Mouse (Mus musculus) CH12.LX (cell line): ENCODE data around the gene Zmym6.

ENCODE experiments used
- ELF1 ChIP-seq: IDR thresholded peaks from 2 replicates; pipeline ENCODE4 v1.6.1; 2014; ENCODE audit warnings: low read depth, mild to moderate bottlenecking, inconsistent platforms, low read length, improper control_type of control experiment
- MAZ ChIP-seq: IDR thresholded peaks from 2 replicates; pipeline ENCODE4 v1.6.1; 2012; ENCODE audit warnings: low read depth, mild to moderate bottlenecking, inconsistent platforms, low read length, improper control_type of control experiment, moderate library complexity
- SIN3A ChIP-seq: IDR thresholded peaks from 2 replicates; pipeline ENCODE4 v1.6.1; 2012; ENCODE audit warnings: low read length, improper control_type of control experiment, inconsistent platforms
- USF1 ChIP-seq: IDR thresholded peaks from 2 replicates; pipeline ENCODE4 v1.6.1; 2014; ENCODE audit warnings: low read depth, mild to moderate bottlenecking, inconsistent platforms, low read length, improper control_type of control experiment

- TF ChIP-seq MAZ (no peak), USF1 (no peak), ELF1 (no peak), SIN3A (no peak)
Observed at GRCm38 (mm10) chr4:127172119-127172518, 94.9 kb downstream of the Zmym6 start.
